Mouse (Mus musculus) heart, postnatal 36 days (tissue): ENCODE measurements at regions not wholly inside any gene's neighbourhood (a gene's known extent, or its start where the extent isn't known, plus 50 kb on each side); places are given as distances from the start of the nearest gene placed in this dataset.

Source experiments
- DNase-seq, 2 experiments: peaks; one replicate each; pipeline ENCODE4 v3.0.0; 2021 to 2022
- intact Hi-C: fragments of 180-260 bp; cut with DNase I; formaldehyde crosslinking; loops from one replicate; pipeline ENCODE4 v1.15.1; 2025

DNA sequence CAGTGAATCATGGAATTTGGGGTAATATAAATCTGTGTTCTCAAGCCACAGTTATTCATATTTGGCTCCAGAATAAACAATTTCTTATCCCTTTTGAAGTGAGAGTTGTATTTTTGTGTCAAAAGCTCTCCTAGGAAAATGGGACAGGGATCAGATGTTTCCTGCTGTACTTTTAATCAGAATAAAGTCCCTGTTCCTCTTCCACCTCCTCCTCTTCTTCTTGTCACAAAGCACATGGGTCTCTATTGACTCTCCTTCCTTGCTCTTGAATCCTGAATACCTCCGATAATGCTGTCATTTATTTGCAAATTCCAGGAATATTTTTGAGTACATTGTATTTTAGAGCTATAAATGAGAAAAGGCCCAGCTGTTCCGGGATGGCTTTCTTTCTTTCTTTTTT is 732.3 kb upstream of the Chrm3 start:
- DNase-seq = no peak
- intact Hi-C loops = no loop called here
